Mouse (Mus musculus): ENCODE results near the gene Gm10128.
A peak's percentile ranks its signal among the peaks of the same experiment; 100 is the strongest.
"Not testable (repeated sequence)": the region's sequence is repeated elsewhere in the genome, so short reads cannot be mapped to it uniquely, and the experiment has no call there.

Gene Gm10128

GRCm38 (mm10) chr14:7643872-7644271, at the start of gene Gm10128:
TSS of gene Gm10128 (minus strand) at chr14:7643972.
- not testable (repeated sequence) for DNase-seq

GRCm38 (mm10) chr14:7681170-7681569, 37.4 kb upstream of the Gm10128 start:
- DNase-seq: peak; percentile 6 to 10

- not testable (repeated sequence) for DNase-seq
Measured at GRCm38 (mm10) chr14:7662491-7662890, 18.7 kb upstream of the Gm10128 start.

- peak; percentile 6 to 7 for DNase-seq
Measured at GRCm38 (mm10) chr14:7658101-7659074, 14.6 kb upstream of the Gm10128 start.

DNA sequence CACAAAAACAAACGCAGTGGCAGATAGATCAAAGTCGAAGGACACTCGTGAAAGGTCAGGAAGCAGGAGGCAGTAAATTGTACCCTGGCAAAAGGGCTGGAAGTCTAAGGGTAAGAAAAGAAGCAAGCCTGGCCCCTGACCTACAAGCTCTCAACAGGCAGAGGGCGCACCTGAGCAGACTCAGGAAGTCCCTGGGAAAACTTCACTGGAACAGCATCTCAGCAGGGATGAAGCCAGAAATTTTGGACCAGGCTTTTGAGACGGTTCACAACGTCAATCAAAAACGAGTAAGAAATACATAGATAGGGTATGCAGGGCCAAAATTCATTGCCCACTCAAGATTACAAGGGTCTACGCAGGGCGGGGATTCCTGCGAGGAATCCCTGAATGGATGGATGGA, 13.7 kb upstream of the Gm10128 start:
- DNase-seq: not testable (repeated sequence)

DNA sequence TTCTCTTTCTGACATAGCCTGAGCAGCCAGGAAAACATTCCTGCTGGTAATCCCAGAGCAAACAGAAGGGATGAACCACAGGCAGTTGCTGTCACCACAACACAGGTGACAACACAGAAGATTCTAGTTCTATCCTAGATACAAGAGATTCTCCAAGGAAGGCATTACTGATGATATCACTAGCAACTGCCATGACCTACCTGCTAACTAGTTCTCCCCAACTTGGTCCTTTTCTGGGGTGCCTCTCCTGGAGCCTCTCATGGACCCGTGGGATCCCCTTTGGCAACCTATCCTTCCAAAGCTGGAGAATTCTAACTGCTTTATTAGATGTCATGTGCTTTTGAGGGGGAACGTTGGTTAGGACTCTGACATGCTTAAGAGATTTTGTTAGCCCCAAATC, 48.3 kb downstream of the Gm10128 start, which contains the start of gene Gm10338:
Gene Gm10338, minus strand, starts transcription at position 101 of the 400 bp plus-strand sequence.
- not testable (repeated sequence) for DNase-seq
